8 mouse cellular contexts compared by ENCODE assay signal in genomic region chr19:46991145-46991544, GRCm38 (mm10). TPM values are rescaled to one million over a fixed set of nuclear protein-coding genes. Genes with fewer than 3 reads are reported as not detected.
DNase-seq lines count a peak whose midpoint lies in the region; ATAC-seq lines count a peak whose summit lies in the region.

No protein-coding gene starts in this region.

- H3K9ac ChIP-seq in liver, embryonic 16.5 days (ENCODE audit: low read depth, low read length) = no peak overlapping the region

- H3K4me2 ChIP-seq in liver, embryonic 16.5 days (ENCODE audit: low read depth, low read length) = no peak overlapping the region

- 5% methylated on average over 5 of the region's 5 CpGs for WGBS in liver, embryonic 16.5 days (ENCODE audit: insufficient replicate concordance)

- peaks cover 38% of the 10 kb centered on the region for H3K4me1 ChIP-seq in liver, embryonic 16.5 days (ENCODE audit: control insufficient read depth, low read depth, low read length)

- H3K9me3 ChIP-seq in liver, embryonic 16.5 days (replicated peaks; ENCODE audit: control insufficient read depth, low read length) = no peaks in the 10 kb centered on the region

- H3K27ac ChIP-seq in liver, embryonic 16.5 days (ENCODE audit: low read length) = no peak overlapping the region

- DNase-seq in CD4-positive helper T cell, adult 2 months (ENCODE audit: low read depth, low spot score) = peak; percentile 76
- DNase-seq in R1 (ENCODE audit: low read depth, low spot score) = peak; percentile 86
- peak; percentile 93 to 97 for DNase-seq in cerebellum, postnatal 10 days
- DNase-seq in gastrocnemius, adult 8-10 months (ENCODE audit: low spot score in 2 of 2) = peak; percentile 63 to 68
- DNase-seq in kidney, adult 8-10 months = peak; percentile 77 to 88
- peak; percentile 62 for DNase-seq in retina, adult 2 months (ENCODE audit: low read depth, low spot score)
- DNase-seq in thymus, postnatal 36 days = peak; percentile 76 to 81

- no peaks in the 10 kb centered on the region for H3K36me3 ChIP-seq in liver, embryonic 16.5 days (ENCODE audit: control insufficient read depth, insufficient read depth)

- H3K4me3 ChIP-seq in liver, embryonic 16.5 days (ENCODE audit: low read depth, low read length) = no peak overlapping the region

- peak; percentile 20; the same call in 1 of the 2 replicates for ATAC-seq in liver, embryonic 16.5 days (ENCODE audit: low read depth)

- no peaks in the 10 kb centered on the region for H3K27me3 ChIP-seq in liver, embryonic 16.5 days (ENCODE audit: control insufficient read depth, insufficient read depth, low read depth, low read length)

RNA-seq across cellular contexts. Expression of gene Ina, which starts 23.4 kb away (rescaled TPM):
- total RNA-seq in gastrocnemius, adult 8-10 months (2022) = not detected
- polyA plus RNA-seq in liver, embryonic 16.5 days (2015; fragmentation: Nextera tagmentation; extraction: Ambion mirVana) = 0.06 and 0.09 TPM in 2 replicates

RNA-seq across cellular contexts. Expression of gene Nt5c2, which starts 23.8 kb away (rescaled TPM):
- total RNA-seq in gastrocnemius, adult 8-10 months (2022) = 10 to 100 TPM in 1 of 4 experiments, 1 to 10 TPM in 3; 5.8 to 10.2 (median 8.1) TPM
- 47.4 and 48.4 TPM in 2 replicates for polyA plus RNA-seq in liver, embryonic 16.5 days (2015; fragmentation: Nextera tagmentation; extraction: Ambion mirVana)

RNA-seq across cellular contexts. Expression of gene Pcgf6, which starts 59.6 kb away (rescaled TPM):
- 1 to 10 TPM; 3.6 to 6.3 (median 5.0) TPM for total RNA-seq in gastrocnemius, adult 8-10 months (2022)
- polyA plus RNA-seq in liver, embryonic 16.5 days (2015; fragmentation: Nextera tagmentation; extraction: Ambion mirVana) = 5.7 and 5.9 TPM in 2 replicates
